Mouse (Mus musculus): ENCODE results near the gene Vangl2. TPM values are rescaled to one million over a fixed set of nuclear protein-coding genes. Genes with fewer than 3 reads are reported as not detected.

Vangl2 gene
- 2.0 and 2.3 TPM in 2 replicates for total RNA-seq (2017)

DNA sequence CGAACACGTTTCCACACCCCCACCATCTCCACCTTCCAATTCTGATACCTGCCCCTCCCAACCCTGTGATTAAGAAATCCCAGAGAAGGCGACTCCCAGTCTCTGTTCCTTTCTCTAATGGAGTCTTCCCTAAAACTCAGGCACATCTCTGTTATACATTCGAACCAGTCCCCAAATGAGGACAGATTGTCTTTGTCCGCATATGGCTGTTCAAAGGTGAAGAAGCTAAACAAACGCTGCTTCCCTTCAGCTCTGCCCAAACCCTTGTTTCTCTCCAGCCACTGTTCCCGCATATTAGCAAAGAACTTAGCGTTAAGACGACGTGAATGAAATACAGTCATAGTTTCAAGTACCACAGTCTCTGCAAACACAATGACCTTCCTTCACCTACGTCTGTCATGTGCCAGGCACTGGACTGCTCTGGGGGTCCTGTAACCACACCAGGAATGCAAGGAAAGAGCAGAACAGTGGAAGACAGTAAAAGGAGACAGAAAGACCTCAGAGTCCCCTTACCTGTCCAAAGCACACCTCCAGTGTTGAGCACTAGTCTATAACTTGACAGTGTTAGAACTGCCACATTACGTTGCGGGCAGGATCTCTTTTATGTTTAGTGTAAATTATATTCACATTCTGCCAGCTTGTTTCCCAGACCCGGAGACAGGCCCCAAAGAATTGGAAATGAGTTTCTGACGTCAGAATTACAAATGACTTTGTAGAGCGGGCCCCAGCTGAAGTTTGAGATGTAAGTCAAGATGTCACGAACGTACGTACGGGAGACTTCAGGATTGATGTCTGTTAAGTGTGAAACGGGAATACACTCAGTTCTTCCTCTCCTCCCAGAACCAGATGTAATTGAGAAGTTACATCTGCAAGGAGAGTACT is at the start of gene Vangl2:
Vangl2 (minus strand) TSS at position 51 of the 882 bp plus-strand sequence.
- ATAC-seq (ENCODE audit: extremely low read depth, insufficient number of reproducible peaks, low FRiP score, poor library complexity, severe bottlenecking), result no peak

DNA sequence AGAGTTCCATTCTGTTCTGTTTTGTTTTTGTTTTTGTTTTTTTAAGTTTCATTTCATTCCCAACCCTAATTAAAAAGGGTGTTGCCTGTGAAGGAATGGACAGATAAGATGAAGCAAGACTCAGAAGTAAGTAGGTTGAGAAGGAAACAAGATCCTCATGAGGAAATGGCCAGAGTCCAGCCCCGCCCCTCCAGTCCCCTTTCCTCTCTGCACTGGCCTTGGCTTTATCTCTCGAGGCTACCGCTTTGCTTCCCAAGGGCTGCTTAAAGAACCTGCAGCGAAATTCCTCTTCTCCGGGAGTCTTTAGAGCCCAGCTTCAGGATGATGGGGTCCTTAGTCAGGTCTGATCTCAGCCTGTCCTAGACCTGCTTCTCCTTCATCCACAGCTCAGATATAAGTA is 49.7 kb upstream of the Vangl2 start:
- ATAC-seq (ENCODE audit: extremely low read depth, insufficient number of reproducible peaks, low FRiP score, poor library complexity, severe bottlenecking), result no peak

DNA sequence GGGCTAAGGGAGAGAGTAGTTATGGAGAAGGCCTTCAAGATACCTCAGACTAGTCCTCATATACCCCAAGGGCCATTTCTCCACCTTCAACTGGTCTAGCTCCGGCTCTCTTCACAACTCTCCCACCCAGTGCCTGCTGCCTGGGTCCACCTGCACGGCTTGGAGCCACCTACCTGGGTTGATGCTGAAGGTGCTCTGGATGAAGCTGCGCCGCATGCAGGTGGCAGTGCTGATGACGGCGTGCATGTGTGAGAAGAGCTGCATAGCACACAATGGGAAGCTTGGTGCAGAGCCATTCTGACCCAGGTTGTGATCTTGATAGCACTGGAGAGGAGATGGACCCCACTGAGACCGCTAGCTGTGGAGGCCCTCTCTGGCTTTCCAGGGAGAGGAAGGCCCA is 44.4 kb upstream of the Vangl2 start:
- no peak for ATAC-seq (ENCODE audit: extremely low read depth, insufficient number of reproducible peaks, low FRiP score, poor library complexity, severe bottlenecking)

DNA sequence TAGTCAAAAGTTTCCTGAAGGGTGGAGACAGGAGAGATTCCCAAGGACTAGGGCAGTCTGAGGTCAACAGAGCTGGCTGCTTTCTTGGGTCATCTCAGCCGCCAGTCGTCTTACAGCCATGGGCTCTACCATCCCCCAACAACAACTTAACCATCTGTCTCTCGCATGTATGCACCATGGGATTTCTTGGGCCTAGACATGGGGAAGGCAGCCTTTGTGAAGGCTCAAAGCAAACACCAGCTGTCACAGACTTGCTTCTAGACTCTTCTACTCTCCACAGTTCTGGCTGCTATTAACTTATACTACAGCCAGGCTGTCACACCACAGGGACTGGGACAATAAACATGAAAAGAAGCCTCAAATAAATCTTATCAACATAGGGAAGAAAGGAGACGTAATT is 43.3 kb upstream of the Vangl2 start:
- no peak for ATAC-seq (ENCODE audit: extremely low read depth, insufficient number of reproducible peaks, low FRiP score, poor library complexity, severe bottlenecking)

DNA sequence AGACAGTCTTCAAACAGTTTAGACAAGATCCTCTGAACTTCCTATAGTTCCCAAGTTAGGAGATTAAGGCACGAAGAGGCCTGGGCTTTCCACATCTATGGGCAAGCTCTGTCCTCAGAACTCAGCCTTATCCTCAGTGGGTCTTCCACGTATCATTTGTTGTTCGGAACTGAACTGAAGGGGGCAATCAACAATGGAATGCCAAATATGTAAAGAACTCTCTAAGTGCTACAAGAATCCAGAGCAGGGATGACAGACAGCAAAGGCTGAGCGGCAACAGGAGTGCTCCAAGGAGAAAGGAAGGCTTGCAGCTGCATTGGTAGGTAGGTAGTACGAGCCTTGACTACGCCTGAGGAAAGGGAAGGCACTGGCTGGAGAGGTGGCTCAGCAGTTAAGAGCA is 42.0 kb upstream of the Vangl2 start:
- ATAC-seq (ENCODE audit: extremely low read depth, insufficient number of reproducible peaks, low FRiP score, poor library complexity, severe bottlenecking), result no peak

DNA sequence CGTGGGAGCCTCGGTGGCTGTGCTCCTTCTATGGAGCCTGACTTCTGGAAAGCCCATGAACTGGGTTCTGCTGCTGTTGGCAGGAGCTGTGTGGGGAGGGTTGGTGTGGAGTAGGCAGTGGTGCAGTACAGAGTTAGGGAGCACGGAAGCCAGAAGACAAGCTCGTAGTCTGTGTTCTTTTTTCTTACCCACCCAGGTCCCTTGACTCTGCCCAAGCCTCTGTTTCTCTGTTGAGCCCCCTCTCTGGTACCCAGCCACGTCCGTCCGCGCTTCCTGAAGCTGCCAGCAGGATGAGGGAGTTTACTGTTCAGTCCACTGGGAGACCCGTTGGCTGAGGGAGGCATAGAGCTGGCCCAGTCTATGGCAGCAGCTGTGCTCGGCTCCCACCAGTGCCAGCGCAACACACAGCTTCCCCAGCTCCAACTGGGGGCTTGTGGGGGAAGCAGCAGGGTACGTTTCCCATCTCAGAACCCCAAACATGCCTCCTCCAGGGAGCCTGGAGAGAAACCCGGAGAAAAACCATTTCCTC is 36.4 kb upstream of the Vangl2 start:
- no peak for ATAC-seq (ENCODE audit: extremely low read depth, insufficient number of reproducible peaks, low FRiP score, poor library complexity, severe bottlenecking)

DNA sequence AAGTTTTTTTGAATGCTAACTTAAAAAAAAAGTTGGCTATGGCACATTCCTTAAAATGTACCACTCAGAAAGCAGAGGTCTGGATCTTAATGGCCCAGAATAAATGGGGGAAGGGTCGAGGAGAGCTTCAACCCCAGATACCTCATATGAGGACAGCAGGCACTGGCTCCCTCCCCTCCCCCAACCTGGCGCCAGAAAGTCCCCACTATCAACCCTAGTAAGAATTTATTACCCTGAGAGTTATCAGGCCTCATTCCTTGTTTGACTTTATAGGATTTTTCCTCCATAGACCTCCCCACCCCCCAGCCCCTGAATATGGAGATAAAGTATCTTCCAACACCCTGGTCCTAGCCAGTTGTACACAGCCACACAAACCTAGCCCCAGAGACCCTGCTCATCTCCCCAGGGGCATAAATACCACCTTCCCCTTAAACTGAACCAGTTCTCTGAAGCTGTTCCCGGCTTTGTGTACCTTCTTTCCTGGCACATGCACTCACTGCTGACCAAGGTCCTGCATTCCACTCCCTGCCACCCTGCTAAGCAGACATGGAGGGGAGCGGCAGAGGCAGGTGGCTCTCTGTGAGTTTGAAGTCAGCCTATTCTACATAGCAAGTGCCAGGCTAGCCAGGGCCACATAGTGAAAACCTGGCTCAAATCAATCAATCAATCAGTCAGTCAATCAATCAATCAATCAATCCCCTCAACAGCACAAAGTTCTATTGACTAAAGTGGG is 35.2 kb upstream of the Vangl2 start:
- ATAC-seq (ENCODE audit: extremely low read depth, insufficient number of reproducible peaks, low FRiP score, poor library complexity, severe bottlenecking), result no peak

DNA sequence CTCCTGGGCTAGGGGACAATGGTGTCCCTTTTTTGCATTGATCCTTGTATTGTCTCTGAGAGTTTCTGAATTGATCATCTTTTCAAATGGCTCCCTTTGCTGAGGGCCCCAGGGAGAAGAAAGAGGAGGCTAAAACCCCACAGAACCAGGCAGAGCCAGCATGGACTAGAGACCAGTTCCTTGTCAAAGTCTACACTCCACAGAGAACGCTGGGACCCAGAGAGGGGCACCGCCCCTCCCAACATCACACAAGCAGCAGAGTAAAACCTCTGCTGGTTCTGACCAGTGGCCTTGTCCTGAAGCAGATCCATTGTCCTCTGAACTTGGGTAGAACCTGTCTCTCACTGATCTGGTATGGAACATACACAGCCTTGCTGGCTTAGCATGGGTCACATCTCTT is 33.9 kb upstream of the Vangl2 start:
- no peak for ATAC-seq (ENCODE audit: extremely low read depth, insufficient number of reproducible peaks, low FRiP score, poor library complexity, severe bottlenecking)

DNA sequence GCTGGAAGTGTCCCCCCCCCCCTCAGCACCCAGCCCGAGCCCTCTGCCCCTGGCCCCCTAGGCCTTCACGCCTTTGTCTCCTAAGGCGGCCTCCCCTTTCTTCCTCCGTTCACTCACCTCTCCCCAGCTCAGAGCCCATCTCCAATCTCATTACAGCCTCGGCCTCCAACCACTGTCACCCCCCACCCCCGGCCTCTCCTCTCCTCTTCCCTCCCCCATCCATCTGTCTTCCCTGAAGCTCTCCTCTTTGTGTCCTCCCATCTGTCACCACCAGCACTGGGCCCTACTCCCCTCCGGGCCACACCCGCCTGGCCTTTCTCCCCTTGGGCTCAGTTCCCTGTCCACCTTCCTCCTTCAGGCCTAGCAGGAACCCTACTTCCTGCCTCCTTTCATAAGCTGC is 33.0 kb upstream of the Vangl2 start:
- ATAC-seq (ENCODE audit: extremely low read depth, insufficient number of reproducible peaks, low FRiP score, poor library complexity, severe bottlenecking), result no peak

DNA sequence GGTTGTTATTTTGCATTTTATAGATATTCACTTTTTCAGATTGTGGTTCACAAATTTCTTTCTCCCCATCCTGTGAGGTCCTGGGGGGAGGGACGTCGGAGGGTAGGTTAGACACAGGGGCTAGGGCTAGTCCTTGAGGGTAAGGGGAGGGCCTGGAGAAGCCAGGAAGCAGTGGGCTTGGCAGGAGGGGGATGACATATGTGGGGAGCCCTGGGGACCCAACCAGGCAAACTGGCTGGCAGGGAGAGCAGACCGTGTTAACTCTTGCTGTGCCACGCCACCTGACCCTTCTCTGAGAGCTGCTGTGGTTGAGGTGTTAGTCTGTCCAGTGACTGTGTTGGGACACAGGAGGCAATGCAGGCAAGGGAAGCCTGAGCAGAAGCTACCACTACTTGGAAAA is 32.4 kb upstream of the Vangl2 start:
- ATAC-seq (ENCODE audit: extremely low read depth, insufficient number of reproducible peaks, low FRiP score, poor library complexity, severe bottlenecking), result no peak

DNA sequence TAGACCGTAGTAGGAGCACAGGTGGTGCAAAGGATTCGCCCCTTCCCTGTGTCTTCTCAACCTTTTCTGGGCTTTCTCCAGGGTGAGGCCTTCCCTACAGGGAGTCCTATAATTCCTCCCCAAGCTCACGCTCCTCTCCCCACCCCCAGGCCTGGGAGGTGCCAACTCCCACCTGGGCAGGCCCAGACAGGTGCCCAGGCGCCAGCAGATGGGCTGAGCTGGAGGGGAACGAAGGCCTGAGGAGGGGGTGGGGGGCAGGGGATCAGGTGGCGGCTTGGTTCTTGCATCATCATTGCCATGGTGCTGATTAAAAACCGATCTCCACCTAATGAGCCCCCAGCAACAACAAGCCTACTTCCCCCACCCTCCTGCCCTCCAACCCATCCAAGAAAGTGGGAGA is 30.6 kb upstream of the Vangl2 start:
- ATAC-seq (ENCODE audit: extremely low read depth, insufficient number of reproducible peaks, low FRiP score, poor library complexity, severe bottlenecking), result no peak

DNA sequence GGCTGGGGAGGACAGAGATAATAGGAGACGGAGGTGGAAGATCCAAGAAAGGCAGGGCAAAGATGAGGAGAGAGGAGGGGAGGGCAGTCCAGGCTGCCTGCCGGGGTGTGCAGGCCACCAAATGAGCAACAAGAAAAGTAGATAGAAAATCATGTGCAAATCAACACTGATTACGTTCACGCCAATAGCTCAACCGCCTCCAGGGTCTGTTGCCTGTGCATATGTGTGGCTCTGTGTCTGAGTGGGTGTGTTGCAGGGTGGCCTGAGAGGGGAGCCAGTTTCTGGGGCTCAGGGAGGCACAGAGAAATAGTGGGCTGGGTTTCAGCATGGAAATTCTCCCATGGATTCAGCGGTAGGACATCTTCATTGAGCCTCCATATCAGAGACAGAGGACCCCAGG is 30.1 kb upstream of the Vangl2 start:
- no peak for ATAC-seq (ENCODE audit: extremely low read depth, insufficient number of reproducible peaks, low FRiP score, poor library complexity, severe bottlenecking)

DNA sequence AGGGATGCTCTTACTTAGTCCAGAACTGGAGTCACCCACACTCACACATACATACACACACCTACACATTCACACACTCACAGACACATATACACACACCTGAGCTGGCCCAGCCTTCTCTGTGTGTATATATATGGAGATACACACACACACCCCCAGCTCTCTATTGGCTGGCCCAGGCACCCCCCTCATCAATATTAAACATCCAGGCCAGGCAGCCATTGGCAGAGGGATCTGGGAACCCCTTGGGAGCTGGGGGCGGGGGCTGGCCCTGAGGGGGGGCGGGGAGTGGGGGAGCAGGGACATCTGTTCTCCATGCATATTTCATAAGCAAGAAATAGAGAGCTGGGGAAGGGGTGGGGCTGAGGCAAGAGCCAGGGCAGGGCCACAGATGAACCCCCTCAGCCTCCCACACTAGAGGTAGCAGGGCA is 29.3 kb upstream of the Vangl2 start, which contains the start of gene Nhlh1:
Nhlh1 (minus strand) TSS at position 83 of the 431 bp plus-strand sequence.
- ATAC-seq (ENCODE audit: extremely low read depth, insufficient number of reproducible peaks, low FRiP score, poor library complexity, severe bottlenecking), result no peak

DNA sequence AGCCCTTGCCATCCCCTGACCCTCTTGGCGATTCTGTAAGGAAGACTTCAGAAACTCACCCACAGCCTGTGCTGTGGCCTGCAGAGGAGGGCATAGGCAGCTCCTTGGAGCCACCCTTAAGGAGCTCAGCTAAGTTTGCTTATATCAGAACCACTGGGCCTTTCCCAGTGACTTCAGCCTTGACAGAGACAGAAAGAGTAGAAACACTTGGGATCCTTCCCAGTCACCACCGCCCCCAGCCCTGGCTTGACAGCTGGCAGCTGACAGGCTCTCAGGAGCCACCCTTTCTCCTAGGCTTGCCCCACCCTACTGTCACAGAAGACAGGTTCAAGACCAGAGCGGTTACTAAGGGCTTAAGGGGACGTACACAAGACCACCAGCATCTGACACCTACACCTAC is 28.0 kb upstream of the Vangl2 start:
- no peak for ATAC-seq (ENCODE audit: extremely low read depth, insufficient number of reproducible peaks, low FRiP score, poor library complexity, severe bottlenecking)

DNA sequence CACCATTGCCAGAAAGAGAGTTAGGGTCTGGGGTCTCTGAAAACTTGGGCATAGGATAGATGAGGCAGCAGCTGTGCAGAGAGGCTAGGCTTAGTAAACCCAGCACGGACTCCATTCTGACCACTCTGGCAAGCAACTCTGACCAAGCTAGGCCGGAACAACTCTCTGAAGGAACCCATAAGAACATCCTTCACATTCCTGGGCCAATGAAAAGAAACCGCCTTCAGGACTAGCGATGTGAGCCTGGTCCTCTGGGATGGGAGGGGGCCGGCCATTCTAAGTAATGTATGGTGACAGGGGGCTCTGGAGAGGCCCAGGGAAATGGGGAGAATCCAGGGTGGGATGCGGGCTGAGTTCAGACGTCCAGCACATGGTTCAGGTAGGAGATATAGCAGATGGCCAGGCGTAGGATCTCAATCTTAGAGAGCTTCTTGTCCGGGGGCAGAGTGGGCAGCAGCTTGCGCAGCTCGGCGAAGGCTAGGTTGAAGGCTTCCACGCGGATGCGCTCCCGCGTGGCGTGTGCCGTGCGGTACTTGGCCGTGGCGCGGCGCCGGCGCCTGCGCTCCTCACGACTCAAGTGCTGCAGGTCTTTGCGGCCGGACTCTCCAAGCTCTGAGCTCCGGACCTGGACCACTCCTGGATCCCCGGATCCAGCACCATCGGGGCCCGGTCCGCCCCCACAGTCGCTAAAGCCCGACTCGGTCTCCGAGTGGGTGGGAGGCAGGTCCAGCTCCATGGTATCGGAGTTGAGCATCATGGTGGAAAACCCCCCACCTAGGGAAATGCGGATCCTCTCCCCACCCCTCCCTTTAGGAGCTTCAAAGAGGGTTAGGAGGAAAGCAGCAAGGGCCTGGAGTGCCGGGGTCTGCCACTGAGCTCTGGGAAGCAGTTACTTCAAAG is 25.5 kb upstream of the Vangl2 start:
- no peak for ATAC-seq (ENCODE audit: extremely low read depth, insufficient number of reproducible peaks, low FRiP score, poor library complexity, severe bottlenecking)

DNA sequence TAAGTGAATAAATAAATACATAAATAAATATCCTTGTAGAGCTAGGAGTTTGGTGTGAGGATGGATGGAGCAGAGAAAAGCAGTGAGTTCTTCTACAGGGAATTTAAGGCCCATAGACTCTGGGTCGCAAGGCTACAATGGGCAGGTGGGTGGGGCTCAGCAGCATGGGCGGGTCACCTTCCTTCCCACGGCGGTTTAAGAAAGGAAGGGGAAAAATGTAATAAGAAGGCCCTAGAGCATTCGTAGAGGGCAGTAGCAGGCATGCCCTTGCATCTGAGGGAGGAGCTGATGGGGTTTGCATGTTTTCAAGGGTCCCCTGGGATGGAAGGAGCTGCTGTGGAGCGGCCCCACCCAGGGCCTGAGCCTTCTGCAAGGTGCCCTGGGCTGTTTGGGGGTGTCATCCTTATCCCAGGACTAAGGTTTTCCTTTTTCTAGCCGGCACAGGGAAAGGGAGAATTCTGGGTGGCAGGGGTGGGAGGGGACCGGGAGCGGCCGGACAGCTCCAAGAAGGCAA is 24.6 kb upstream of the Vangl2 start:
- ATAC-seq (ENCODE audit: extremely low read depth, insufficient number of reproducible peaks, low FRiP score, poor library complexity, severe bottlenecking), result no peak

DNA sequence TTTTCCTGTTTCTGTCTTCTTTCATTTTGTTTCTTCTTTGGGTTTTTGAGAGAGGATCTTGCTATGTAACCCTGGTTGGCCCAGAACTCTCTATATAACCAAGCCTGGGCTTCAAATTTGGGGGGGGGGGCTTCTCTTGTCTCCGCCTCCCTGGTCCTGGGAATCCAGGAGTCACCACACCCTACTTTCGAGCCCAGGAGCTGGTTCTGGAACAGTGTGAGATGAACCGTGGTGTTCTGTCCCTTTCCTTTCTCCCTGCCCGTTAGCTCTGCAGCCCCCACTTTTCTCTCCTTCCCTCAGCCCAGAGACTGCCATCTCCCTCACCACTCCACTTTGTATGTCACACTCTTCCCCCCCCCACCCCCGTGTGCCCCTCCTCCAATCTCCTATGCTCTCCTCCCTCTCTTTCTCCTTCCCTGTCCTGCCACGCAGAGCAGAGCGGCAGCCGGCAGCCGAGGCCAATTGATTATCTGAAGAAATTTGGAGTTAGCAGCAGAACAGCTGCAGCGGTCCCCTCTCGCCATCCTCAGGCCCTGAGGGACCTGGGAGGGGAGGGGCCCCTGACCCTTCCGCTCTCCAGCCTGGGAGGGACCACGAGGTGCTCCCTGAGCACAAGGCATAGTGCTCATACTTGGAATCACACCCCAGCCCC is 21.0 kb upstream of the Vangl2 start:
- no peak for ATAC-seq (ENCODE audit: extremely low read depth, insufficient number of reproducible peaks, low FRiP score, poor library complexity, severe bottlenecking)

DNA sequence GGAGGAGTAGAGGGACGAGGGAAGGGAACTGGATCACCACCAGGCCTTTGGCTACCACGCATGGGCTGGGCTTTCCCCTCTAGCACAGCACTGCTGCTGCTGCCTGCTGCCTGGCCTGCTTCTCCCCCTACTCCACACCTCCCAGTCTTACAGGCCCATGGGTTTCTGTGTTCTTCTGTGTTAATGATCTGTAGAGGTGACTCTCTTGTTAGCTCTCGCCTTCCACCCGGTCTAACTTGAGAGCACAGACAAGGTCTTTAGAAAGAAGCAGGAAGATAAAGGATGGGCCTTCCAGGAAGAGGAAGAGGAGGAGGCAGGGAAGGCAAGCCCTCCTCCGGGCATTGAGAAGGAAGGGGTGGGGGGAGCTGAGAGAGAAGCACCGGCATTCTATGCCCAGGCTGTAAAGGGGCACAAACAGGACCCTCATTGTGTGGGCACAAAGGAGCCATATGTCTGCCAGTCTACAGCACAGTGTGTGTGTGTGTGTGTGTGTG is 20.0 kb upstream of the Vangl2 start:
- no peak for ATAC-seq (ENCODE audit: extremely low read depth, insufficient number of reproducible peaks, low FRiP score, poor library complexity, severe bottlenecking)

All from neutrophil, adult 5-6 weeks (primary cell).